In genomic region chr17:80062620-80063010, GRCm38 (mm10) we compare ENCODE assay signal across 8 mouse cellular contexts. TPM values are rescaled to one million over a fixed set of nuclear protein-coding genes. Genes with fewer than 3 reads are reported as not detected.
A peak's percentile ranks its signal among the peaks of the same experiment; 100 is the strongest.
DNase-seq lines count a peak whose midpoint lies in the region; TF ChIP-seq lines count a peak whose summit lies in the region.

No protein-coding gene starts in this region.

- WGBS in heart, adult 2 months = 1% methylated on average over 15 of the region's 15 CpGs
- WGBS in limb, embryonic 10.5 days = 2% methylated on average over 15 of the region's 15 CpGs

- H3K27me3 ChIP-seq in heart, adult 2 months (ENCODE audit: control insufficient read depth, insufficient read depth, low read length) = no peaks in the 10 kb centered on the region
- H3K27me3 ChIP-seq in CH12.LX (replicated peaks) = peaks cover 58% of the 10 kb centered on the region
- H3K27me3 ChIP-seq in limb, embryonic 10.5 days (ENCODE audit: low read depth, poor library complexity, severe bottlenecking) = no peaks in the 10 kb centered on the region
- H3K27me3 ChIP-seq in myocyte (ENCODE audit: control insufficient read depth, insufficient read depth, insufficient read length) = no peaks in the 10 kb centered on the region

- no peak for TF ChIP-seq POLR2A in heart, adult 2 months (IDR thresholded peaks at IDR 0.05; ENCODE audit: insufficient read depth, low read depth, low read length)
- TF ChIP-seq POLR2A in CH12.LX (IDR thresholded peaks at IDR 0.05; ENCODE audit: low read depth, low read length) (no peak), myocyte (IDR thresholded peaks at IDR 0.05; ENCODE audit: insufficient read length, low read depth) (no peak)
- TF ChIP-seq POLR2A in embryonic fibroblast, embryonic 13.5 days (IDR thresholded peaks at IDR 0.05; ENCODE audit: low read depth, low read length) = no peak

- no peak for TF ChIP-seq CTCF in heart, adult 2 months (IDR thresholded peaks at IDR 0.05)
- no peak for TF ChIP-seq CTCF in CH12.LX (conservative IDR thresholded peaks at IDR 0.05 in 1 of 2, IDR thresholded peaks at IDR 0.05 in 1 of 2; ENCODE audit: low read depth in 2 of 2, low read length in 2 of 2)
- TF ChIP-seq CTCF in embryonic fibroblast, embryonic 13.5 days (IDR thresholded peaks at IDR 0.05; ENCODE audit: borderline replicate concordance, insufficient read depth, low read length) = no peak

- H3K79me2 ChIP-seq in heart, adult 2 months (replicated peaks; ENCODE audit: control insufficient read depth, insufficient read depth, low read length) = peaks cover 2% of the 10 kb centered on the region; the same call in 1 of the 2 replicates
- H3K79me2 ChIP-seq in CH12.LX (replicated peaks; ENCODE audit: control insufficient read depth, extremely low read depth, insufficient read depth, poor library complexity, severe bottlenecking) = peaks cover 33% of the 10 kb centered on the region
- H3K79me2 ChIP-seq in myocyte (ENCODE audit: control insufficient read depth, insufficient read depth) = peaks cover 36% of the 10 kb centered on the region

- in situ Hi-C loops in CH12.LX (cut with MboI; ENCODE audit: low pct_ligation_motif_present, low pct_unique_long_range_greater_than_20kb, low sequenced_read_pairs) = loop anchor here (5.0 kb wide), 1 partner anchor 110 kb away; no protein-coding TSS in a partner anchor

- peaks cover 4% of the 10 kb centered on the region for H3K9me3 ChIP-seq in CH12.LX (replicated peaks; ENCODE audit: low read length)
- H3K9me3 ChIP-seq in limb, embryonic 10.5 days (replicated peaks) = no peaks in the 10 kb centered on the region

- H3K4me3 ChIP-seq in heart, adult 2 months = peak overlapping the region; percentile 68
- H3K4me3 ChIP-seq in CH12.LX (replicated peaks in 1 of 3; ENCODE audit: low read depth in 2 of 3, low read length in 2 of 3, poor library complexity in 1 of 3) (peak overlapping the region; percentile 72 to 97 (median 84)), myocyte (peak overlapping the region; percentile 80)
- H3K4me3 ChIP-seq in embryonic fibroblast, embryonic 13.5 days (ENCODE audit: insufficient read depth, low read length) = peak overlapping the region; percentile 56
- H3K4me3 ChIP-seq in limb, embryonic 10.5 days = peak overlapping the region; percentile 98

- no peak for TF ChIP-seq EP300 in heart, adult 2 months (IDR thresholded peaks at IDR 0.05; ENCODE audit: insufficient read depth, low read depth, low read length)
- 0 out of 2 replicates have a peak, but pooled peaks have one; percentile 22 for TF ChIP-seq EP300 in CH12.LX (IDR thresholded peaks at IDR 0.05; ENCODE audit: low read length)

- no peak for TF ChIP-seq RAD21 in CH12.LX (IDR thresholded peaks at IDR 0.05; ENCODE audit: low read depth, low read length)

- DNase-seq in heart, adult 2 months = no peak
- no peak for DNase-seq in heart, postnatal 4 days
- peak; percentile 8 for DNase-seq in CH12.LX (ENCODE audit: extremely low read depth)
- no peak for DNase-seq in limb, embryonic 10.5 days (ENCODE audit: low spot score)
- no peak for DNase-seq in right cerebral cortex, postnatal 36 days (ENCODE audit: low spot score in 2 of 2)
- no peak for DNase-seq in layer of hippocampus, adult 11-12 months (ENCODE audit: low spot score)

- H3K4me2 ChIP-seq in CH12.LX (ENCODE audit: insufficient read depth, low read depth, poor library complexity, severe bottlenecking) (peak overlapping the region; percentile 11; the same call in 1 of the 2 replicates), myocyte (ENCODE audit: low read depth) (peak overlapping the region; percentile 95)

- intact Hi-C loops in heart, adult 2 months (cut with DNase I) = loop anchor here (5.0 kb wide), 2 partner anchors 145 to 165 kb away; partner anchors contain the start of genes Atl2, Srsf7 and Ttc39d

- dilution Hi-C loops in CH12.LX (cut with MboI; ENCODE audit: extremely low pct_ligation_motif_present, extremely low pct_unique_long_range_greater_than_20kb, low sequenced_read_pairs) = no loop called here

- H3K9ac ChIP-seq in heart, adult 2 months (ENCODE audit: low read depth, low read length) = peak overlapping the region; percentile 70
- peak overlapping the region; percentile 88; the same call in 1 of the 2 replicates for H3K9ac ChIP-seq in CH12.LX (ENCODE audit: insufficient read depth, low read depth)

- H3K4me1 ChIP-seq in heart, adult 2 months (ENCODE audit: control insufficient read depth, insufficient read depth, low read length) = peaks cover 3% of the 10 kb centered on the region
- H3K4me1 ChIP-seq in CH12.LX (ENCODE audit: control insufficient read depth in 1 of 2, insufficient read depth in 2 of 2) = peaks cover 3 to 27% of the 10 kb centered on the region in 2 experiments; a peak in 3 of 4 replicates
- H3K4me1 ChIP-seq in embryonic fibroblast, embryonic 13.5 days (ENCODE audit: control insufficient read depth, insufficient read depth, low read length) = peaks cover 2% of the 10 kb centered on the region; the same call in 1 of the 2 replicates
- H3K4me1 ChIP-seq in limb, embryonic 10.5 days = peaks cover 32% of the 10 kb centered on the region

- H3ac ChIP-seq in myocyte (ENCODE audit: control insufficient read depth, insufficient read length) = peak overlapping the region; percentile 99

- H3K36me3 ChIP-seq in heart, adult 2 months (ENCODE audit: control insufficient read depth, insufficient read depth, low read length) = peaks cover 6% of the 10 kb centered on the region
- H3K36me3 ChIP-seq in CH12.LX (replicated peaks in 1 of 2; ENCODE audit: control insufficient read depth in 1 of 2, insufficient read depth in 1 of 2, low read length in 1 of 2) = no peaks in the 10 kb centered on the region
- peaks cover 10% of the 10 kb centered on the region for H3K36me3 ChIP-seq in limb, embryonic 10.5 days
- no peaks in the 10 kb centered on the region for H3K36me3 ChIP-seq in myocyte (ENCODE audit: control insufficient read depth, insufficient read depth)

- peak overlapping the region; percentile 93 for H3K27ac ChIP-seq in heart, adult 2 months
- H3K27ac ChIP-seq in CH12.LX (ENCODE audit: insufficient read depth, low read depth) = no peak overlapping the region
- H3K27ac ChIP-seq in embryonic fibroblast, embryonic 13.5 days (ENCODE audit: insufficient read depth, low read length) = peak overlapping the region; percentile 46; the same call in 1 of the 2 replicates
- peak overlapping the region; percentile 100 for H3K27ac ChIP-seq in limb, embryonic 10.5 days

TF ChIP-seq in CH12.LX, 34 proteins besides CTCF, POLR2A, EP300 and RAD21:
- no peak for TF ChIP-seq SMC3 (IDR thresholded peaks at IDR 0.05; ENCODE audit: low read depth, low read length)
- 0 out of 2 replicates have a peak, but pooled peaks have one; percentile 32 for TF ChIP-seq MYC (IDR thresholded peaks at IDR 0.05; ENCODE audit: low read depth, low read length)
- no peak for TF ChIP-seq TBP (conservative IDR thresholded peaks at IDR 0.05; ENCODE audit: low read depth, low read length)
- no peak for TF ChIP-seq MAZ (IDR thresholded peaks at IDR 0.05; ENCODE audit: low read depth, low read length)
- TF ChIP-seq MEF2A (IDR thresholded peaks at IDR 0.05; ENCODE audit: borderline replicate concordance, low read depth, low read length) = 0 out of 2 replicates have a peak, but pooled peaks have one; percentile 23
- TF ChIP-seq TCF12 (IDR thresholded peaks at IDR 0.05; ENCODE audit: low read depth, low read length) = no peak

TF ChIP-seq in myocyte, 11 proteins besides CTCF, POLR2A, EP300 and RAD21:
- TF ChIP-seq MYOD1 (IDR thresholded peaks at IDR 0.05; ENCODE audit: control insufficient read depth in 1 of 3, insufficient read length in 2 of 3, low read depth in 2 of 3) (no peak), E2F4 (IDR thresholded peaks at IDR 0.05; ENCODE audit: insufficient read depth) (no peak), CEBPB (IDR thresholded peaks at IDR 0.05; ENCODE audit: insufficient read depth, poor library complexity, severe bottlenecking) (no peak)

RNA-seq across cellular contexts. Expression of gene Hnrnpll, which starts 0.5 kb away (rescaled TPM):
- total RNA-seq in heart, adult 2 months (2021) = 10 to 100 TPM; 19.9 to 23.7 TPM
- 7.5 and 14.2 TPM in 2 replicates for polyA plus RNA-seq in heart, adult 2 months (2012; rRNA removed)
- 10 to 100 TPM; 51.1 to 57.8 TPM for total RNA-seq in heart, postnatal 4 days (2021)
- total RNA-seq in CH12.LX (2012; rRNA removed) (24.1 and 26.1 TPM in 2 replicates), CH12.LX (2014; rRNA removed) (22.3 and 24.2 TPM in 2 replicates)
- polyA plus RNA-seq in CH12.LX (2012; ENCODE audit: insufficient read length, low read depth) (14.4 TPM in 2 replicates), myocyte (2012; fragmentation: generic; extraction: Trizol) (24.0 TPM)
- 56.4 and 62.8 TPM in 2 replicates for polyA plus RNA-seq in embryonic fibroblast, embryonic 13.5 days (2011; ENCODE audit: insufficient read length, low read depth, missing spikeins)
- polyA plus RNA-seq in limb, embryonic 10.5 days (2016; fragmentation: Nextera tagmentation; extraction: Ambion mirVana) = 99.2 and 100.0 TPM in 2 replicates
